Mouse (Mus musculus) heart, embryonic 12.5 days (tissue): ENCODE data around the gene Prkar1b. TPM values are rescaled to one million over a fixed set of nuclear protein-coding genes. Genes with fewer than 3 reads are reported as not detected.

Experiments
- ATAC-seq: fragments of 200-750 bp; cut with Nextera tagmentation; 2 replicates; pipeline ENCODE4 v1.8.0; 2017; ENCODE audit warnings: moderate TSS enrichment, moderate library complexity; ENCODE audit not compliant: insufficient number of reproducible peaks, low FRiP score
- H3K27ac ChIP-seq: fragments of 300-500 bp; sonication (generic); 2 replicates; pipeline ENCODE4 v1.5.1; 2016; ENCODE audit warnings: mild to moderate bottlenecking, moderate library complexity; ENCODE audit not compliant: poor library complexity, severe bottlenecking
- H3K27me3 ChIP-seq: fragments of 300-500 bp; sonication (generic); replicated peaks from 2 replicates; pipeline ENCODE4 v1.6.1; 2016; ENCODE audit warnings: mild to moderate bottlenecking, moderate library complexity
- H3K36me3 ChIP-seq: fragments of 300-500 bp; sonication (generic); 2 replicates; pipeline ENCODE4 v1.6.1; 2016; ENCODE audit warnings: mild to moderate bottlenecking, moderate library complexity
- H3K4me1 ChIP-seq: fragments of 300-500 bp; sonication (generic); replicated peaks from 2 replicates; pipeline ENCODE4 v1.6.1; 2016; ENCODE audit warnings: mild to moderate bottlenecking
- H3K4me2 ChIP-seq: fragments of 300-500 bp; sonication (generic); 2 replicates; pipeline ENCODE4 v1.6.1; 2016; ENCODE audit warnings: mild to moderate bottlenecking, moderate library complexity
- H3K4me3 ChIP-seq: fragments of 300-500 bp; sonication (generic); 2 replicates; pipeline ENCODE4 v1.5.1; 2016; ENCODE audit warnings: mild to moderate bottlenecking
- H3K9ac ChIP-seq: fragments of 300-500 bp; sonication (generic); 2 replicates; pipeline ENCODE4 v1.6.1; 2016; ENCODE audit warnings: mild to moderate bottlenecking, moderate library complexity
- H3K9me3 ChIP-seq: fragments of 300-500 bp; sonication (generic); replicated peaks from 2 replicates; pipeline ENCODE4 v1.6.1; 2016; ENCODE audit warnings: mild to moderate bottlenecking, moderate library complexity
- WGBS: fragments of 180-500 bp; shearing (Covaris S2); methylation state at CpG from one replicate; pipeline ENCODE4 v1.1.7; 2016; 5-methylcytosine and 5-hydroxymethylcytosine counted together
- polyA plus RNA-seq: library from polyadenylated mRNA; unstranded; fragments of >200 nt; fragmentation: Nextera tagmentation; extraction: Ambion mirVana; gene quantifications from 2 replicates; pipeline ENCODE4 v1.2.1, GENCODE M21; 2016

Prkar1b gene
- polyA plus RNA-seq, 1 experiment from 2014 or later = 10.4 TPM

DNA sequence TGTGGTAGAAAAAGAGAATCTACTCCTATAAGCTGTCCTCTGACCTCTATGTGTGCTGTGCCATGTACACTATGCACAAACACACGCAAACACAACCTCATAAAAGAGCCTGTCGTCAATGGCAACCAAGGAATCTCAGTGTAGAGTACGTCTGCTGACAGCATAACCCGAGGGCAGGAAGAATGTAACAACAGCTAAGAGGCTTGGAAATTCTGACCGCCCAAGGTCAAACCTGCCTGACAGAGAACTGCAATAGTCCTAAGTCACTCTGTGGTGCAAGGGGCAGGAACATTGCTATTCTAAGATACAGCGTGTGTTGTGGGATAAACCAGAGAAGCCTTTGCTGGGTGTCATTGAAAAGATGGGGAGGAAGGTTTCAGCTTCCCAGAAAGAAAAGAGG, 68.4 kb downstream of the Prkar1b start:
- no peaks in the 10 kb centered on the region for H3K9me3 ChIP-seq
- H3K27ac ChIP-seq = peak overlapping the region; percentile 86
- H3K27me3 ChIP-seq = no peaks in the 10 kb centered on the region
- 0 out of 2 replicates have a peak, but pooled peaks have one; percentile 29 for ATAC-seq
- peak overlapping the region; percentile 16; the same call in 1 of the 2 replicates for H3K4me2 ChIP-seq
- H3K4me3 ChIP-seq = no peak overlapping the region
- H3K9ac ChIP-seq = no peak overlapping the region
- peaks cover 56% of the 10 kb centered on the region for H3K4me1 ChIP-seq
- WGBS = 17% methylated on average over 6 of the region's 6 CpGs
- H3K36me3 ChIP-seq = no peaks in the 10 kb centered on the region

DNA sequence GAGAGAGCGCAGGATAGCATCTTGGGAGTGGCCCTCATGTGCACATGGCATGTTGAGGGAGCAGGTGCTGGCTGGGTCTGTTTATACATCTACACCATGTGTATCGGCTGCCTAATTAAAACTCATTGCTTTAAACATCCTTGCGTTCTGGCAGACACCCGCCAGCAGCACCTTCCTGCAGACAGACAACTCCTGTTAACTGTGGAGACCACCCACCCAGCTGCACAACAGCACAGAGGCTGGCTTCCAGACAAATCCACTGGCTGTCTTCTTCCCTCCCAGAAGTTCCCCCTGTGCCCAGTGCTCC, 71.7 kb downstream of the Prkar1b start:
- Histone ChIP-seq H3K27ac (no peak overlapping the region), H3K27me3 (no peaks in the 10 kb centered on the region), H3K36me3 (no peaks in the 10 kb centered on the region), H3K4me2 (no peak overlapping the region), H3K4me3 (no peak overlapping the region), H3K9ac (no peak overlapping the region), H3K4me1 (peaks cover 46% of the 10 kb centered on the region), H3K9me3 (no peaks in the 10 kb centered on the region)
- 76% methylated on average over 4 of the region's 4 CpGs for WGBS
- ATAC-seq = no peak

DNA sequence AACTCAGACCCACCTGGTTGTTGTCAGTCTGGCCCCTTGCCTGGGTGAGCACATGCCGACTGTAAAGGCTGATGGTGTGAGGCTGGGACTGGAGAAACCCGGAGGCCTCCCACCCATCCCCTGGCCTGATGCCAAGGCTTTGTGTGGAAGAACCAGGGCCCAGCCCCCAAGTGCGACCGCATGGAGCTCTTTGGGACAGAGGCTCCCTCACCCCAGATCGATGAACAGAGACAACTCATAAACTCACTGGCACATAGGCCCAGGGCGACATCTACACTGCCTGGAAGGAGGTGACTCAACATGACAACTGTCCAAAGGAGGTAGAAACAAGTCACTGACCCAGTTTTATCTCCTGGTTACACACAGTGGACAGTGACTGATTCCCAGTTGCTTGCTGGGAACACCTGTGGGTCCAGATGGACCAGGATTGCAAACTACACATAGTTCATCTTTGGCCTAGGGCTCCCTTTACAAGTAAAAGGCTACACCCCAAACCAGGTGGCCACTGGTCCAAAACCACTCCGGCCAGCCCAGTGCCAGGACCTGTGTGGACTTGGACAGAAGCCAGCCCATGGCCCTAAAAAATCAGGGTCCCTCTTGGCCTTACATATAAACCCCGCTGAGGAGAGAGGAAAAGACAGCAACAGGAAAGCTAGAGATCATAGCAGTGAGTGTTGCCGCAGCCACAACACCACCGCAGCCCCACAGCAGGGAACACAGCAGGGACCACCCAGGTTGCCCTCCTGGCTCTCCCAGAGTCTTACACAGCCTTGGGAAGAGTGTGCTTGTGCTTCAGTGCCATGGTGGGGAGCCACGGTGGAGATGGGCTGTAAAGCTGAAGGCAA, 72.3 kb downstream of the Prkar1b start:
- H3K4me3 ChIP-seq = no peak overlapping the region
- H3K36me3 ChIP-seq = no peaks in the 10 kb centered on the region
- H3K27me3 ChIP-seq = no peaks in the 10 kb centered on the region
- WGBS = 56% methylated on average over 11 of the region's 11 CpGs
- no peak overlapping the region for H3K9ac ChIP-seq
- H3K27ac ChIP-seq = no peak overlapping the region
- H3K9me3 ChIP-seq = no peaks in the 10 kb centered on the region
- H3K4me2 ChIP-seq = no peak overlapping the region
- H3K4me1 ChIP-seq = peaks cover 40% of the 10 kb centered on the region
- no peak for ATAC-seq

DNA sequence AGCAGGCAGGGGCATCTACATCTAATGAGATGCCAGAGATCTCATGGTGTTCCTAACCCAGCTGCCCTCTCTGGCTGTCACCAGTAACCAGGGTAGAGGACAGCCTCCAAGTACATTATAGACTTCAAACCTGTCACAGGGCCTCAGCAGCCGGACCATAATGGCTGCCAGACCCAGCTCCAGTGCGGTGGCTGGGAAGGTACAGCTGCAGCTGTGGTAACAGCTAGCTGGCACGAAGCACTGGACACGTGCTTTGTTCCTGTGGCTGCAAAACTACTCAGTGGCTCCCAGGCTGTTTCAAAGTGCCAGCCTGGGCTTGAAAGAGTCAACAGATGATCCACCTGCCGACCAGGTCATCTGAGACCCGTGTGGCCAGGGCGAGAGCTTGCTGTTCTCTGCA, 73.4 kb downstream of the Prkar1b start:
- Histone ChIP-seq H3K36me3 (no peaks in the 10 kb centered on the region), H3K4me1 (peaks cover 31% of the 10 kb centered on the region), H3K27ac (no peak overlapping the region), H3K9ac (no peak overlapping the region), H3K4me3 (no peak overlapping the region), H3K9me3 (no peaks in the 10 kb centered on the region), H3K4me2 (no peak overlapping the region), H3K27me3 (no peaks in the 10 kb centered on the region)
- WGBS = 85% methylated on average over 7 of the region's 7 CpGs
- ATAC-seq = no peak

DNA sequence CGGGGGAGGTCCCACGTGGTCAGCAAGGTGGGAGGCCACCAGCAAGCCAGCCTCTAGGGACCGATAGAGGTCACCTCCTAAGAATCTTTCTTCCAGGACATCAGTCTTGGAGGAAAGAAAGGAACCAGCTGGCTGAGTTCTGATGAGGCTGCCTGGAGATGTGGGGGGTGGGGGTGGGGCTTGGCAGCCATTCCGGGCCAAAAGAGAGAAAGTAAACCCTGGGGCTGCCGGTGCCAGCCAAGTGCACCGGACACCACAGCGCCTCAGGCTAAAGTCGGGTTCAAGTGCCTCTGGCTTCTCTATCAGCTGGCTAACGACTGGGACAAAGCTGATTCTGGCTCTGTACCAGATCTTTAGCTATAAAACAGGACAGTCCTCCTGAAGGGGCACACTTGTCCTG, 74.0 kb downstream of the Prkar1b start:
- 37% methylated on average over 9 of the region's 9 CpGs for WGBS
- Histone ChIP-seq H3K9ac (0 out of 2 replicates have a peak overlapping the region, but pooled peaks have one; percentile 20), H3K27ac (no peak overlapping the region), H3K9me3 (no peaks in the 10 kb centered on the region), H3K36me3 (no peaks in the 10 kb centered on the region), H3K4me1 (peaks cover 25% of the 10 kb centered on the region), H3K27me3 (no peaks in the 10 kb centered on the region), H3K4me3 (no peak overlapping the region), H3K4me2 (no peak overlapping the region)
- no peak for ATAC-seq

DNA sequence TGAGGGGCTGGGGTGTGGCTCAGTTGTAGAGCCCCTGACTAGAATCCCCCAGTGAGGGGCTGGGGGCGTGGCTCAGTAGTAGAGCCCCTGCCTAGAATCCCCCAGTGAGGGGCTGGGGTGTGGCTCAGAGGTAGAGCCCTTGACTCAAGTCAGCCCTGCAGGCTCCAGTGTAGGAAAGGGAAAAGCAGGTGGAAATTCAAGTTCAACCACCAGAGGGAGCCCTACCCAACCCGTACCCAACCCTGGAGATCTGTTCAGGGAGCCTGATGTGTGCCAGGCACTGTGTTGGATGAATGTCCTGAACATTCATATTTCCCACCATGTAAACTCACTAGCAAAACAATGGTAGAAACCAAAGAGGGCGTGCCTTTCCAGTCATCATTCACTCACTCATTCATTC, 74.7 kb downstream of the Prkar1b start:
- H3K36me3 ChIP-seq = no peaks in the 10 kb centered on the region
- no peak overlapping the region for H3K9ac ChIP-seq
- no peak overlapping the region for H3K4me3 ChIP-seq
- H3K27me3 ChIP-seq = no peaks in the 10 kb centered on the region
- H3K9me3 ChIP-seq = no peaks in the 10 kb centered on the region
- no peak for ATAC-seq
- no peak overlapping the region for H3K27ac ChIP-seq
- peaks cover 25% of the 10 kb centered on the region for H3K4me1 ChIP-seq
- H3K4me2 ChIP-seq = no peak overlapping the region
- 42% methylated on average over 3 of the region's 3 CpGs for WGBS

DNA sequence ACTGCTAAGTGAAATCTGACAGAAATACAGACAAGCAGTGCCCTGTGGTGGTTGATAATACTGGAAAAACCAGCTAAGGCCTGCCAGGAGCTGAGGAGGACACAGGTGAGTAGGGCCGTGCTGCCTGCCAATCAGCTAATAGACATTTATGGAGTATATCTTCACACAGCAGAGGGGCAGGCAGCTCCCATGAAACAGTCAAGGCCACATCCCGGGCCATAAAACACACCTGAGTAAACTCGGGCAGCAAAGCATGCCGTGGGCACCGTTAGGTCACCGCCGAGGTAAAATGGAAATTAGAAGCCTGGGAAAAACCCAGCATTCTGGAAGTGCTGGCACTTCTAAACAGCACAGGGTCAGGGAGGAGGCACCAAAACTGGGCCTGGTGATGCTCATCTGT, 75.8 kb downstream of the Prkar1b start:
- ATAC-seq = no peak
- 91% methylated on average over 7 of the region's 7 CpGs for WGBS
- no peak overlapping the region for H3K4me3 ChIP-seq

DNA sequence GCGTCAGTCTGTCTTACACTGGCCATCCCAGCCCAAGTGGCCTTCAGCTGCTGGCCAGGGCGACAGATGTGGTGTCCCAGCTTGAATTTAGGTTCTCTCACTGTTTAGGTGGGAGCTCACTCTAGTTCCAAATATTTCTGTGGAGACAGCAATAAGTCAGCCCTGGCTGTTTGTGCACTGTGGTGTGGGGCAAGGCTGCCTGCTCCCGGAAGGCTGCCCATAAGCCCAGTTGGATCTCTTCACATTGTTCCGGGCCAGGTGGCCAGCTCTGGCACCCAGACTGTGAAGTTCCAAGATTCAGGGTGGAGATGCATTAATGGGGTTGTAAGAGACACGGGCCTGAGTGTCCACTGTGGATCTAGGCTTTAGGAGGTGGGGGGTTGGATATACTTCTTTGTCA, 76.9 kb downstream of the Prkar1b start:
- 80% methylated on average over 5 of the region's 5 CpGs for WGBS
- Histone ChIP-seq H3K27ac (no peak overlapping the region), H3K4me3 (no peak overlapping the region), H3K4me2 (no peak overlapping the region), H3K9ac (no peak overlapping the region), H3K27me3 (no peaks in the 10 kb centered on the region), H3K4me1 (peaks cover 25% of the 10 kb centered on the region), H3K9me3 (no peaks in the 10 kb centered on the region), H3K36me3 (no peaks in the 10 kb centered on the region)
- ATAC-seq = no peak

More for the DNA sequence above, 75.8 kb downstream of the Prkar1b start:
- no peak overlapping the region for H3K27ac ChIP-seq
- H3K36me3 ChIP-seq = no peaks in the 10 kb centered on the region
- H3K4me2 ChIP-seq = no peak overlapping the region
- H3K9me3 ChIP-seq = no peaks in the 10 kb centered on the region
- no peak overlapping the region for H3K9ac ChIP-seq
- H3K4me1 ChIP-seq = peaks cover 25% of the 10 kb centered on the region
- H3K27me3 ChIP-seq = no peaks in the 10 kb centered on the region

DNA sequence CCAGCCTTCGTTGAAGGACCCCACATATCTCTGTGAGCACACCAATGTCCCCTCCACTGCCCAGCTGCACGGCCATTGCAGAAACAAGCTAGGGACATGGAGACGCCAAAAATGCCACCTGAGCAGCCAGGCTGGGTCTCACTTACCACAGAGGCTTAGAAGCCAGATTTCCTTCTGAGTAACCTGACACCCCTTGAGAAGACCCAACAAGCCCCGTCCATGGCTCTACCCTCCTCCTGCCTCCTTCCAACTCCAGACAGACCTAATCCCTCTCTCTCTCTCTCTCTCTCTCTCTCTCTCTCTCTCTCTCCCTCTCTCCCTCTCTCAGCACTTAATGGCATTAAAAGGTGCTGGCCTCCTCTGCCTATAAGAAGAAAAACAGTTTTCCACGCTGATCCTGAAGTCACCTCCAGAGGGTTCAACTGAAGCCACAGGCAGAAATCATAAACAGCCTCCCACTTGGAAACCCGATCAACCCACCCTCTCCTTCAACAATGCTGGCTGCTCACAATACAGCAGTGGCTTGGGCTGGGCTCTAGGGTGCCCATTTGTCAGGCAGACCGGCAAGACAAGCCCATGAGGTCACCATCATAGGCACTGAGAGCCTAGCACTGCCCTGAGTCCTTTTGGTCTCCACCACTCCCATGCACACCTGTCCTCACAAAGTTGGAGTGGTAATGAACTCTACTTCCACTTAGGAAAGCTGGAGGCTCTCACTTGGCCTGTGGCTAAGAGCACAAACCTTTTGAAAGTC, 82.8 kb downstream of the Prkar1b start:
- no peak for ATAC-seq
- Histone ChIP-seq H3K9ac (no peak overlapping the region), H3K4me3 (no peak overlapping the region), H3K27ac (no peak overlapping the region), H3K36me3 (no peaks in the 10 kb centered on the region), H3K9me3 (no peaks in the 10 kb centered on the region), H3K27me3 (no peaks in the 10 kb centered on the region), H3K4me2 (no peak overlapping the region), H3K4me1 (no peaks in the 10 kb centered on the region)
- 44% methylated on average over 7 of the region's 7 CpGs for WGBS

DNA sequence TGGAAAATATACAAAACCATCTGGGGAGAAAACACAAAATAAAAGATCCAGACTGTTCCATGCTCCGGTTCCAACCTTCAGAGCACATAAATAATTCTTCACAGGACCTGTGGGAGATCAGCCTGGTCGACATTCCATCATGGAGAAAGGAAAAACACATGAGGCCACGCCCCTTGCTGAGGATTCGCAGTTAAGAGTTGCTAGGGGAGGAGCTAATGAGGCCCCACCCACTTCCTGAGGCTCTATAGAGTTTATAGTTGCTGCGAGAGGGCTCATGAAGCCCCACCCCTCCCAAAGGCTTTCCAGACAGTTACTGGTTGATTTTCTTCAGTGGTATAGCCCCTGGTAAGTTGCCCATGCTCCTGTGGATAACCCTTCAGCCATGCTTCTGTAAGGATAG, 85.2 kb downstream of the Prkar1b start:
- Histone ChIP-seq H3K27me3 (no peaks in the 10 kb centered on the region), H3K9ac (no peak overlapping the region), H3K9me3 (no peaks in the 10 kb centered on the region), H3K36me3 (no peaks in the 10 kb centered on the region), H3K4me1 (peaks cover 8% of the 10 kb centered on the region), H3K4me3 (no peak overlapping the region), H3K4me2 (no peak overlapping the region), H3K27ac (no peak overlapping the region)
- WGBS = 69% methylated on average over 5 of the region's 5 CpGs
- ATAC-seq = no peak

DNA sequence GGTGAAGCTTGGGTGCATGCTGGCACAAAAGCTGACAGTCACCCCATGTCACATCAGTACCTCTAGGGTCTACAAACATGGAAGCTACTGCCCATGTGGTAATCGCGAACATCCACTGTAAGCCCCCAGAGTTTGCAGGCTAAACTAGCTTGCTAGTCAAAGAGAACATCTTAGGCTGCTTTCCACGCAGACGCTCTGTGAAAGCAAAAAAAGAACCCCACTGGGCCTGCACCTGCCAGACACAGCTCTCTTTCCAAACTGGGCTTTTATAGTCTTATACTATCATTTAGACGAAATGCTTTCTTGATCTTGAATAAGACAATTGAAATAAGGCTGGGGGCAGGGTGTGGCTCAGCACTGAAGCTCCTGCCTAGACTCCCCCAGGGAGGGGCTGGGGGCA, 88.1 kb downstream of the Prkar1b start:
- Histone ChIP-seq H3K9me3 (no peaks in the 10 kb centered on the region), H3K4me1 (peaks cover 9% of the 10 kb centered on the region), H3K36me3 (no peaks in the 10 kb centered on the region), H3K4me2 (no peak overlapping the region), H3K27ac (no peak overlapping the region), H3K27me3 (no peaks in the 10 kb centered on the region), H3K4me3 (no peak overlapping the region), H3K9ac (no peak overlapping the region)
- ATAC-seq = no peak
- 79% methylated on average over 5 of the region's 5 CpGs for WGBS
